Mouse (Mus musculus) ES-E14 (cell line): ENCODE data around the gene AL732309.1.

Source experiments
- CHD2 ChIP-seq: IDR thresholded peaks from 2 replicates; pipeline ENCODE4 v1.6.1; 2014; ENCODE audit warnings: mild to moderate bottlenecking, low read depth, low read length, inconsistent platforms
- HCFC1 ChIP-seq: IDR thresholded peaks from 2 replicates; pipeline ENCODE4 v1.6.1; 2012; ENCODE audit warnings: low read length, inconsistent platforms, borderline replicate concordance; ENCODE audit not compliant: insufficient read depth
- MAFK ChIP-seq: IDR thresholded peaks from 2 replicates; pipeline ENCODE4 v1.6.1; 2014; ENCODE audit warnings: mild to moderate bottlenecking, low read depth, low read length, inconsistent platforms; ENCODE audit not compliant: insufficient read depth
- ZC3H11A ChIP-seq: IDR thresholded peaks from 2 replicates; pipeline ENCODE4 v1.6.1; 2012; ENCODE audit warnings: low read depth, mild to moderate bottlenecking, inconsistent platforms, low read length, borderline replicate concordance
- ZNF384 ChIP-seq: IDR thresholded peaks from 2 replicates; pipeline ENCODE4 v1.6.1; 2012; ENCODE audit warnings: low read depth, low read length, inconsistent platforms

DNA sequence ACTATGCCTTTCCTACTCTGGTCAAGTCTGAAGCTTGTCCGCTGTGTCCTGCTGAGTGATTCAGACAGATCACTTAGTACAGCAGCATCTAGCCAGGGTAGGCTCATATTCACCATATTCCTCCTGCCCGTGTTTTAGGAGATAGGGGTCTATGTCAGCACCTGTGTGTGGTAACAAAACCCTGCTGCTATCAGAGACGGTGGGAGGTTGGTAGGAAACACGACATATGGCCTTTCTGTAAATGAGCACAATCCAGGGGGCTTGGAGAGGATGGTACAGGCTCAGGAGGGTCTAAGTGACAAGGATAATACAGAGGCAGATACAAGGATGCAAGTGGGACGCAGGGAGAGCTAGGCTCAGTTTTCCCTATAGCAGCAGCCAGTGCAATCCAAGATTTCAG lies 17.1 kb downstream of the AL732309.1 start:
- no peak for TF ChIP-seq ZNF384
- no peak for TF ChIP-seq ZC3H11A
- no peak for TF ChIP-seq CHD2
- no peak for TF ChIP-seq MAFK
- no peak for TF ChIP-seq HCFC1
